Mouse (Mus musculus): ENCODE measurements at regions not wholly inside any gene's neighbourhood (a gene's known extent, or its start where the extent isn't known, plus 50 kb on each side); places are given as distances from the start of the nearest gene placed in this dataset.

- no peak for TF ChIP-seq MAZ (IDR thresholded peaks at IDR 0.05; ENCODE audit: low read depth, low read length)
- TF ChIP-seq POLR2A (IDR thresholded peaks at IDR 0.05; ENCODE audit: low read depth, low read length): no peak
- TF ChIP-seq JUN (IDR thresholded peaks at IDR 0.05; ENCODE audit: insufficient read depth, low read depth, low read length): no peak
- no peak for TF ChIP-seq ETS1 (conservative IDR thresholded peaks at IDR 0.05; ENCODE audit: low read depth, low read length)
- TF ChIP-seq USF2 (conservative IDR thresholded peaks at IDR 0.05; ENCODE audit: low read depth, low read length): no peak
- no peak for TF ChIP-seq CTCF (conservative IDR thresholded peaks at IDR 0.05 in 1 of 2, IDR thresholded peaks at IDR 0.05 in 1 of 2; ENCODE audit: low read depth in 2 of 2, low read length in 2 of 2)
- no peak for TF ChIP-seq JUND (conservative IDR thresholded peaks at IDR 0.05; ENCODE audit: low read depth, low read length)
- TF ChIP-seq USF1 (IDR thresholded peaks at IDR 0.05; ENCODE audit: low read depth, low read length): no peak
- TF ChIP-seq CHD1 (IDR thresholded peaks at IDR 0.05; ENCODE audit: low read depth, low read length): no peak
- no peak for TF ChIP-seq KAT2A (IDR thresholded peaks at IDR 0.05; ENCODE audit: insufficient replicate concordance, low read length)
- TF ChIP-seq HCFC1 (IDR thresholded peaks at IDR 0.05; ENCODE audit: low read depth, low read length): no peak
- no peak for TF ChIP-seq MEF2A (IDR thresholded peaks at IDR 0.05; ENCODE audit: borderline replicate concordance, low read depth, low read length)
- TF ChIP-seq EP300 (IDR thresholded peaks at IDR 0.05; ENCODE audit: low read length): no peak
Measured at GRCm38 (mm10) chr9:111801381-111801780, 111.2 kb upstream of the Stac start.
